Mouse (Mus musculus) left cerebral cortex, postnatal 36 days (tissue): ENCODE results near the gene Notum. TPM values are rescaled to one million over a fixed set of nuclear protein-coding genes. Genes with fewer than 3 reads are reported as not detected.

Experiments
- microRNA-seq: library from miRNA; unstranded; fragments of <30 nt; microRNA quantifications from one replicate; pipeline ENCODE4 v1.2.0, GENCODE M21; 2022
- total RNA-seq, 2 experiments: library from RNA; stranded (reverse); gene quantifications; 2 replicates each; pipeline ENCODE4 v1.2.3; 2021

The Notum gene
- total RNA-seq, 2 experiments from 2014 or later = 5.6 to 6.6 TPM

Small RNA genes within 50 kb of the gene (microRNA-seq; reads per million reads assigned to microRNA genes)
- gene Mir6936 = 1.3 reads per million

Other genes with a start within 250 kb of the Notum start
- 10 to 100 TPM; 65.3 to 77.0 TPM for gene Nploc4, start 223.5 kb downstream of the Notum start, total RNA-seq
- 1 to 10 TPM in 1 of 2 experiments, not detected in 1; 1.8 TPM for gene Tspan10, start 218.5 kb downstream of the Notum start, total RNA-seq
- under 1 TPM; 0.37 to 0.66 TPM for gene Pde6g, start 207.7 kb downstream of the Notum start, total RNA-seq
- gene Oxld1, start 203.1 kb downstream of the Notum start, total RNA-seq = 10 to 100 TPM; 14.3 to 20.6 TPM
- 10 to 100 TPM; 19.9 to 29.4 TPM for gene Ccdc137, start 203.1 kb downstream of the Notum start, total RNA-seq
- 10 to 100 TPM; 49.3 to 55.0 TPM for gene Arl16, start 193.6 kb downstream of the Notum start, total RNA-seq
- gene Mrpl12, start 176.6 kb downstream of the Notum start, total RNA-seq = 10 to 100 TPM; 75.6 to 78.5 TPM
- 10 to 100 TPM; 18.2 to 21.9 TPM for gene Slc25a10, start 169.3 kb downstream of the Notum start, total RNA-seq
- not detected for gene Gcgr, start 130.5 kb downstream of the Notum start, total RNA-seq
- gene Mcrip1, start 111.4 kb downstream of the Notum start, total RNA-seq = 10 to 100 TPM; 73.4 to 91.7 TPM
- not detected for gene Ppp1r27, start 110.0 kb downstream of the Notum start, total RNA-seq
- gene P4hb, start 87.9 kb downstream of the Notum start, total RNA-seq = 100 to 1,000 TPM; 122 to 126 TPM
- gene Arhgdia, start 79.6 kb downstream of the Notum start, total RNA-seq = 100 to 1,000 TPM; 304 to 344 TPM
- 10 to 100 TPM; 59.7 to 67.5 TPM for gene Alyref, start 62.8 kb downstream of the Notum start, total RNA-seq
- gene Anapc11, start 62.8 kb downstream of the Notum start, total RNA-seq = 10 to 100 TPM; 91.4 to 99.7 TPM
- gene Npb, start 52.7 kb downstream of the Notum start, total RNA-seq = 1 to 10 TPM in 1 of 2 experiments, not detected in 1; 1.2 TPM
- gene Pcyt2, start 43.2 kb downstream of the Notum start, total RNA-seq = 100 to 1,000 TPM; 115 to 135 TPM
- gene Sirt7, start 35.9 kb downstream of the Notum start, total RNA-seq = 10 to 100 TPM; 37.8 to 43.3 TPM
- 100 to 1,000 TPM in 1 of 2 experiments, 10 to 100 TPM in 1; 76.5 to 103 TPM for gene Mafg, start 27.6 kb downstream of the Notum start, total RNA-seq
- 1 to 10 TPM; 2.9 to 3.9 TPM for gene Pycr1, start 17.4 kb downstream of the Notum start, total RNA-seq
- gene Myadml2, start 13.0 kb downstream of the Notum start, total RNA-seq = 10 to 100 TPM in 1 of 2 experiments, 1 to 10 TPM in 1; 8.2 to 11.9 TPM
- 10 to 100 TPM; 53.1 to 56.9 TPM for gene Aspscr1, start 11.8 kb upstream of the Notum start, total RNA-seq
- gene Cenpx, start 52.6 kb upstream of the Notum start, total RNA-seq = 10 to 100 TPM; 18.1 to 19.2 TPM
- gene Lrrc45, start 52.8 kb upstream of the Notum start, total RNA-seq = 10 to 100 TPM; 41.9 to 66.1 TPM
- 10 to 100 TPM; 34.7 to 39.9 TPM for gene Rac3, start 60.3 kb upstream of the Notum start, total RNA-seq
- gene Dcxr, start 66.1 kb upstream of the Notum start, total RNA-seq = 10 to 100 TPM in 1 of 2 experiments, 1 to 10 TPM in 1; 8.7 to 10.3 TPM
- gene Cbr2, start 70.9 kb upstream of the Notum start, total RNA-seq = 1 to 10 TPM in 1 of 2 experiments, under 1 TPM in 1; 0.32 to 1.6 TPM
- 10 to 100 TPM; 23.4 to 34.8 TPM for gene Hmga1b, start 101.6 kb upstream of the Notum start, total RNA-seq
- 10 to 100 TPM; 63.7 to 65.9 TPM for gene Rfng, start 123.0 kb upstream of the Notum start, total RNA-seq
- gene Gps1, start 123.1 kb upstream of the Notum start, total RNA-seq = 100 to 1,000 TPM; 130 to 153 TPM
- 10 to 100 TPM; 39.4 to 42.4 TPM for gene Dus1l, start 135.2 kb upstream of the Notum start, total RNA-seq
- 100 to 1,000 TPM; 182 to 190 TPM for gene Fasn, start 163.4 kb upstream of the Notum start, total RNA-seq